Mouse (Mus musculus) hindbrain, embryonic 10.5 days (tissue): Measurements from ENCODE around the gene Gm11011. TPM values are rescaled to one million over a fixed set of nuclear protein-coding genes. Genes with fewer than 3 reads are reported as not detected.

Source experiments
- DNase-seq: peaks from one replicate; pipeline ENCODE4 v3.0.0-alpha.2; 2017; ENCODE audit warnings: low spot score
- H3K27ac ChIP-seq: fragments of 300-500 bp; sonication (generic); 2 replicates; pipeline ENCODE4 v1.5.1; 2016; ENCODE audit warnings: mild to moderate bottlenecking, moderate library complexity
- H3K27me3 ChIP-seq: fragments of 300-500 bp; sonication (generic); 2 replicates; pipeline ENCODE4 v1.6.1; 2016; ENCODE audit warnings: mild to moderate bottlenecking; ENCODE audit not compliant: poor library complexity, insufficient read depth, severe bottlenecking
- H3K36me3 ChIP-seq: fragments of 300-500 bp; sonication (generic); 2 replicates; pipeline ENCODE4 v1.6.1; 2016; ENCODE audit warnings: mild to moderate bottlenecking, moderate library complexity
- H3K4me1 ChIP-seq: fragments of 300-500 bp; sonication (generic); replicated peaks from 2 replicates; pipeline ENCODE4 v1.6.1; 2016; ENCODE audit warnings: mild to moderate bottlenecking
- H3K4me3 ChIP-seq: fragments of 300-500 bp; sonication (generic); 2 replicates; pipeline ENCODE4 v1.5.1; 2016; ENCODE audit warnings: mild to moderate bottlenecking, moderate library complexity
- H3K9me3 ChIP-seq: fragments of 300-500 bp; sonication (generic); 2 replicates; pipeline ENCODE4 v1.6.1; 2016; ENCODE audit warnings: mild to moderate bottlenecking, moderate library complexity
- WGBS: fragments of 180-500 bp; shearing (Covaris S2); methylation state at CpG from one replicate; pipeline ENCODE4 v1.1.7; 2016; 5-methylcytosine and 5-hydroxymethylcytosine counted together
- polyA plus RNA-seq: library from polyadenylated mRNA; unstranded; fragments of >200 nt; fragmentation: Nextera tagmentation; extraction: Ambion mirVana; gene quantifications from 2 replicates; pipeline ENCODE4 v1.2.1, GENCODE M21; 2016

Gm11011 gene
- polyA plus RNA-seq, 1 experiment from 2014 or later = not detected

- Histone ChIP-seq H3K9me3 (no peaks in the 10 kb centered on the region), H3K36me3 (no peaks in the 10 kb centered on the region), H3K4me3 (no peak overlapping the region), H3K27ac (no peak overlapping the region), H3K27me3 (no peaks in the 10 kb centered on the region), H3K4me1 (peaks cover 13% of the 10 kb centered on the region)
- WGBS = 54% methylated on average over 13 of the region's 13 CpGs
- DNase-seq = no peak
Measured at GRCm38 (mm10) chr2:169609956-169610355, 22.4 kb upstream of the Gm11011 start.

- H3K27ac ChIP-seq = no peak overlapping the region
- no peaks in the 10 kb centered on the region for H3K27me3 ChIP-seq
- WGBS = 67% methylated on average over 2 of the region's 2 CpGs
Measured at GRCm38 (mm10) chr2:169607787-169608186, 20.2 kb upstream of the Gm11011 start.

GRCm38 (mm10) chr2:169606901-169607678 is 19.5 kb upstream of the Gm11011 start:
- H3K27ac ChIP-seq = no peak overlapping the region
- H3K36me3 ChIP-seq = no peaks in the 10 kb centered on the region
- H3K27me3 ChIP-seq = no peaks in the 10 kb centered on the region
- 82% methylated on average over 13 of the region's 13 CpGs for WGBS
- peaks cover 13% of the 10 kb centered on the region for H3K4me1 ChIP-seq
- no peaks in the 10 kb centered on the region for H3K9me3 ChIP-seq
- DNase-seq = no peak
- H3K4me3 ChIP-seq = no peak overlapping the region

More at GRCm38 (mm10) chr2:169607787-169608186, 20.2 kb upstream of the Gm11011 start:
- peaks cover 13% of the 10 kb centered on the region for H3K4me1 ChIP-seq
- H3K9me3 ChIP-seq = no peaks in the 10 kb centered on the region
- no peaks in the 10 kb centered on the region for H3K36me3 ChIP-seq
- no peak overlapping the region for H3K4me3 ChIP-seq
- DNase-seq = no peak

GRCm38 (mm10) chr2:169600163-169600562 is 12.6 kb upstream of the Gm11011 start:
- 89% methylated on average over 6 of the region's 6 CpGs for WGBS
- no peak for DNase-seq
- Histone ChIP-seq H3K27ac (no peak overlapping the region), H3K4me3 (no peak overlapping the region), H3K27me3 (no peaks in the 10 kb centered on the region; the same call in 1 of the 2 replicates), H3K4me1 (no peaks in the 10 kb centered on the region), H3K9me3 (no peaks in the 10 kb centered on the region), H3K36me3 (no peaks in the 10 kb centered on the region)

- no peak for DNase-seq
- Histone ChIP-seq H3K9me3 (no peaks in the 10 kb centered on the region), H3K27me3 (no peaks in the 10 kb centered on the region; the same call in 1 of the 2 replicates), H3K27ac (no peak overlapping the region), H3K36me3 (no peaks in the 10 kb centered on the region), H3K4me1 (no peaks in the 10 kb centered on the region), H3K4me3 (no peak overlapping the region)
- 90% methylated on average over 4 of the region's 4 CpGs for WGBS
Measured at GRCm38 (mm10) chr2:169599591-169599990, 12.0 kb upstream of the Gm11011 start.

- no peak overlapping the region for H3K4me3 ChIP-seq
- no peaks in the 10 kb centered on the region for H3K9me3 ChIP-seq
- DNase-seq = no peak
- no peaks in the 10 kb centered on the region for H3K36me3 ChIP-seq
- WGBS = 94% methylated on average over 8 of the region's 8 CpGs
- H3K4me1 ChIP-seq = no peaks in the 10 kb centered on the region
- no peaks in the 10 kb centered on the region; the same call in 1 of the 2 replicates for H3K27me3 ChIP-seq
- no peak overlapping the region for H3K27ac ChIP-seq
Measured at GRCm38 (mm10) chr2:169597971-169598370, 10.4 kb upstream of the Gm11011 start.

GRCm38 (mm10) chr2:169597357-169597756 is 9.8 kb upstream of the Gm11011 start:
- no peak for DNase-seq
- 75% methylated on average over 6 of the region's 6 CpGs for WGBS

GRCm38 (mm10) chr2:169593742-169594141 is 6.2 kb upstream of the Gm11011 start:
- no peak for DNase-seq
- H3K9me3 ChIP-seq = no peaks in the 10 kb centered on the region
- H3K27me3 ChIP-seq = no peaks in the 10 kb centered on the region; the same call in 1 of the 2 replicates
- H3K4me1 ChIP-seq = no peaks in the 10 kb centered on the region
- no peak overlapping the region for H3K27ac ChIP-seq
- no peaks in the 10 kb centered on the region for H3K36me3 ChIP-seq
- H3K4me3 ChIP-seq = no peak overlapping the region
- WGBS = 76% methylated on average over 3 of the region's 3 CpGs

More at GRCm38 (mm10) chr2:169597357-169597756, 9.8 kb upstream of the Gm11011 start:
- Histone ChIP-seq H3K27ac (no peak overlapping the region), H3K27me3 (no peaks in the 10 kb centered on the region; the same call in 1 of the 2 replicates), H3K36me3 (no peaks in the 10 kb centered on the region), H3K4me1 (no peaks in the 10 kb centered on the region), H3K4me3 (no peak overlapping the region), H3K9me3 (no peaks in the 10 kb centered on the region)

GRCm38 (mm10) chr2:169590412-169590811 is 2.9 kb upstream of the Gm11011 start:
- Histone ChIP-seq H3K27ac (no peak overlapping the region; the same call in 1 of the 2 replicates), H3K4me3 (no peak overlapping the region), H3K4me1 (peaks cover 7% of the 10 kb centered on the region), H3K27me3 (no peaks in the 10 kb centered on the region; the same call in 1 of the 2 replicates), H3K36me3 (no peaks in the 10 kb centered on the region), H3K9me3 (no peaks in the 10 kb centered on the region)
- no peak for DNase-seq
- WGBS = 66% methylated on average over 8 of the region's 8 CpGs

- H3K4me1 ChIP-seq = peaks cover 15% of the 10 kb centered on the region
- no peaks in the 10 kb centered on the region for H3K9me3 ChIP-seq
- no peaks in the 10 kb centered on the region for H3K36me3 ChIP-seq
- DNase-seq = no peak
- no peaks in the 10 kb centered on the region for H3K27me3 ChIP-seq
- no peak overlapping the region for H3K27ac ChIP-seq
- H3K4me3 ChIP-seq = no peak overlapping the region
- WGBS = 91% methylated on average over 10 of the region's 10 CpGs
Measured at GRCm38 (mm10) chr2:169589697-169590096, 2.2 kb upstream of the Gm11011 start.

GRCm38 (mm10) chr2:169586688-169587087 is 857 bp downstream of the Gm11011 start:
- Histone ChIP-seq H3K9me3 (no peaks in the 10 kb centered on the region), H3K4me1 (peaks cover 16% of the 10 kb centered on the region), H3K27ac (no peak overlapping the region), H3K36me3 (no peaks in the 10 kb centered on the region), H3K27me3 (no peaks in the 10 kb centered on the region), H3K4me3 (no peak overlapping the region)
- DNase-seq = no peak
- 89% methylated on average over 3 of the region's 3 CpGs for WGBS

GRCm38 (mm10) chr2:169585631-169586285 is 1.8 kb downstream of the Gm11011 start:
- Histone ChIP-seq H3K27ac (peak overlapping the region; percentile 24; the same call in 1 of the 2 replicates), H3K27me3 (no peaks in the 10 kb centered on the region), H3K4me3 (no peak overlapping the region), H3K9me3 (no peaks in the 10 kb centered on the region), H3K36me3 (no peaks in the 10 kb centered on the region), H3K4me1 (peaks cover 16% of the 10 kb centered on the region)
- WGBS = 81% methylated on average over 12 of the region's 12 CpGs
- DNase-seq = no peak
